Mouse (Mus musculus): ENCODE measurements around the gene Gm9936.
"Not testable (repeated sequence)": the region's sequence is repeated elsewhere in the genome, so short reads cannot be mapped to it uniquely, and the experiment has no call there.

The Gm9936 gene

GRCm38 (mm10) chr5:114840481-114840880 is 18.0 kb downstream of the Gm9936 start:
- DNase-seq (ENCODE audit: low spot score in 2 of 2): not testable (repeated sequence)

- no peak for DNase-seq (ENCODE audit: low spot score in 2 of 2)
Observed at GRCm38 (mm10) chr5:114836886-114837285, 21.6 kb downstream of the Gm9936 start.

GRCm38 (mm10) chr5:114829740-114830139 is 28.7 kb downstream of the Gm9936 start:
- no peak for DNase-seq (ENCODE audit: low spot score in 2 of 2)

- DNase-seq (ENCODE audit: low spot score in 2 of 2): no peak
Observed at GRCm38 (mm10) chr5:114827427-114827826, 31.1 kb downstream of the Gm9936 start.

DNA sequence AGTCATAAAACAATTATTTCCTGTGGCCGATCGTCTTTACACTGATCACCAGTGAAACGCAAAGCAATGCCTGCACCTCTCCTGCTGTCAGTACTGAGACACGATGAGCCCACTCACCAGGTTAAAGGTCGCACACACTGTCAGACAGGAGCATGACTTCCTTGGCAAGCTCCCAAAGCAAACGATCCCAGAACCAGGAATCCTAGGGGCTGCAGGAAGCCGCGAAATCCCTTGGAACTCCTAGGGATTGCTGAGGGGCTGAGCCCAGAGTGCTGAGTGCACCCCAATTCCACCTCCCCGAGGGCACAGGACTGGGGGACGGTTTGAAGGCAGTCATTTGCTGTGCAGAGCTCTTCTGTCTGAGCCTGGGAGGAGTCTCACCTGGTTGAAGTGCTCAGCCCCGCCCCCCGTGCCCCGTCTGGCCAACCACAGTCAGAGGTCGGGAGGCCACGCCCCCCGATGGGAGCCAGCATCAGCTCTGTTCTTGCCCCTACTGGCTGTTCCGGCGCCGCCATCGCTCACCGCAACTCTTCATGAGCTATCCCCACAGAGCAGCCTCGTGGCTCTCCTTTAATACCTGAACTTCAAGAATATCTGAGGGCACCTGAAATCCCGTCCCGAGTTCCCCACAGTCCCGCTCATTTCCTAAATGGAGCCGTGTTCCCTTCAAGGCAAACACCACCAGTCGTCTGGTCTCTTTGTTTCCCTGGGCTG is 32.3 kb downstream of the Gm9936 start:
- peak in 1 of 2 experiments; percentile 61 for DNase-seq (ENCODE audit: low spot score in 2 of 2)

GRCm38 (mm10) chr5:114824197-114824596 is 34.3 kb downstream of the Gm9936 start:
- peak in 1 of 2 experiments; percentile 32 for DNase-seq (ENCODE audit: low spot score in 2 of 2)

DNA sequence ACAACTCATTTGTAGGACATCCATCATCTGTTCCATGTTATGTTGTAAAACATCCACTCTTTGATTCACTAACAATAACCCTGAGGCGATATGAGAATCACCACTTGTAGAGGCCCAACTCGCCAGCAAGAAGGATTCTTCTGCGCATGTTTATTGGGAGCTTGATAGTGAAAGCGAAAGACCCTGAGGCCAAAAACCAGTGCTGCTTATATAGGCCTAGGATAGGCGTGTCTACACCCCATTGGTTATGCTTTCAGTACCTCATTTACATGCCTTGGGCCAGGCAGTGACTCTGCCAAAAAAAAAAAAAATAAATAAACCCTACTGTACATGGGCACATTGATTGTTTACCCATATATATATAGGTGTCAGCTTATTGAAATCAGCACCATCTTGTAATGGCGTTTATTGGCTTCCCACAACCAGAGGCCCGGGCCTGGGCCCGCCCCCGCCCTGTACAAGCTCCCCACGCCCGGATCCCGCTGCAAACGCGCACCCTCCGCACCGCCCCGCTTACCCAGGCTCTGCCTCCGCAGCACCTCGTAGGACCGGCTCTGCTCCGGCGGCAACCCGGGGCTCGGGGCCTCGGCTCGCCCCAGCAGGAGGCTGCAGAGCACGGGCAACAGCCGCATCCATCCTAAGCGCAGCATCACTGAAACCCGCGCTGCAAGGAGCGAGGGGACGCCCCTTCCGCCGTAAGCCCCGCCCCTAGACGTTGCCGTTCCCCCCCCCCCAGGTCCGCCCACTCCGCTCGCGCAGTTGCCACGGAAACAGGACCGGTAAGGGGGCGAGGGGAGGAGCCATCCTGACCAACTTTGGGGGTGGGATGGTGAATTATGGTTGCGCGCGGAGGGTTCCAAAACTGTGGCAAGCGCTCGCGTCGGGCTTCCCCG is 35.4 kb downstream of the Gm9936 start, which contains the start of gene 1500011B03Rik:
TSS of gene 1500011B03Rik (minus strand) at position 673 of the 893 bp plus-strand sequence.
- DNase-seq (ENCODE audit: low spot score in 2 of 2): peak; percentile 69 to 77

GRCm38 (mm10) chr5:114818124-114818523 is 40.4 kb downstream of the Gm9936 start:
- DNase-seq (ENCODE audit: low spot score in 2 of 2): no peak

DNA sequence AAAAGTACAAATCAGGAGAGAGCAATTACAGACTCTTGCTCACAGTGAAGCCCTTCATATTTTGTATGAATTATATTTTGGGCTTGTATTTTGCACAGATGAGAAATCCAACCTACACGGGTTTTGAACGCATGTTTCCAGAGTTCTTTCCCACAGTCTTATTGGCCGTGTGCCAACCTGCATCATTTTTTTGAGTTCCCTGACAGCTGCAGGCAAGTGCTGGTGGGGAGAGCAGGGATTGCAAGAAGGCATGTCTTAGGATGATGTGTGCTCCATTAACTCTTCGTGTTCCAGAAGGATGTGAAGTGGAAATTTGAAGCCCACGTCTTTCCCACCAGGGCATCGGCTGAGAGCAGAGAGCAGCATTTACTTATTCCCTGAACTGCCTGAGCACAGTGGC is 41.9 kb downstream of the Gm9936 start:
- no peak for DNase-seq (ENCODE audit: low spot score in 2 of 2)

GRCm38 (mm10) chr5:114813525-114814181 is 44.8 kb downstream of the Gm9936 start:
- peak; percentile 83 to 89 for DNase-seq (ENCODE audit: low spot score in 2 of 2)

DNA sequence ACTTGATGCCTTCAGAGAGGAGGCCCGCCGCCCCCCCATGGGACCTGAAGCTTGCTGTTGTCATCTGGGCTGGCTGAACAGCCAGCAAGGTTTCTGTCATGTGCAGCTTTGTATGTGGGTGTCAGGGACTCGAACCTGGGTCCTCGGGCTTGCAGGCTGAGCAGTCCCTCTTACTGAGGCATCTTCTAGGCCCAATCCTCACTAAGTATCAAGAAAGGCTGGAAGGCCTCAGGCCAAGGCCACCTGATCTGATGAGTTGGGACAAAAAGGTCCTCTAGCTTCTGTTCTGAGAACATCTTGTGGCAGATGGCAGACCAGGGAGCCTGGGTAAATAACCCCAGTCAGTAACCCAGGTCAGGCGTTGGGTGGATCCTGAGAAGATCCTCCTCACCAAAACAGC is 48.7 kb downstream of the Gm9936 start:
- no peak for DNase-seq (ENCODE audit: low spot score in 2 of 2)

DNA sequence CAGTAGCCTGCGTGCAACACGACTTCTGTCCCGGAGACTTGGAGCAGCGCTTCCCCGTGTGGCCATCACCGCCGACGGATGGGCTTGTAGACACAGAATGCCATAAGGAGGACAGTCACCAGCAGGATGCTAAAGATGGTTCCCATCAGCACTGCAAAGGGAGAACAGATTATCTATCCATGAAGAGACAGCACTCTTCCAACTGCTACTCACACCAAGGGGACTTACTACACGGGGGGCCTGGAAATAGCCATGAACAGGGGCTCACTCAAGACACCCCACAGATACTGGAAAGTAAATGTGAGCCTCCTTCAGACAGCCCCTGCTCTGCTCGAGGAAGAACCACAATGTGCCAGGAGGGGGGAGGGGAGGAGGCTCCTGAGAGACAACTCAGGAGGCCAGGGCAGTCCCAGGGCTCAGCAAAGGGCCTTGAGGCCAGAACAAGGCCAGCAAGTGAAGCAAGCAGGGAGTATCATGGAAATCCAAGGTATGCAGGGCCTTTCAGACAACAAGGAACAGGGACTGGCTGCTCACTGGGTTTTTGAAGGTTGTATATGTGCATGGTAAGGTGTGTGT is 49.2 kb downstream of the Gm9936 start:
- DNase-seq (ENCODE audit: low spot score in 2 of 2): no peak

DNA sequence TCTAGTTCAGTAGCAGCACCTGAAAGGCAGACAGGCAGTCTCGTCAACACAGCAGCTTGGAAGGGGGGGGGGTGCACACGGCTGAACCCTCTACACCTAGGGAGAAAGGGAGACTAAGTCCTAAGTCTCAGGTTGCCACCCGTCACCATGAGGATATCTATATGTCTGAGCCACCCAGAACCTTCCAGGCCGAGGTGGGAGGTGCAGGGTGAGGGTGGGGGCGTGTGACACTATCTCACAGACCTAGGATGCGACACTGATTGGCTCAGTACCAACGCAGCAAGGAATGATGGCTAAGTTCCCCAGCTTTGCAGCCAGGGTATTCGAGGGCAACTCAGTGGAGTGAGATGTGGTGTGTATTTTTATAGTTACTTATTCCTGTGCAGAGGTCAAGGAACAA is 50.1 kb downstream of the Gm9936 start:
- DNase-seq (ENCODE audit: low spot score in 2 of 2): no peak

DNA sequence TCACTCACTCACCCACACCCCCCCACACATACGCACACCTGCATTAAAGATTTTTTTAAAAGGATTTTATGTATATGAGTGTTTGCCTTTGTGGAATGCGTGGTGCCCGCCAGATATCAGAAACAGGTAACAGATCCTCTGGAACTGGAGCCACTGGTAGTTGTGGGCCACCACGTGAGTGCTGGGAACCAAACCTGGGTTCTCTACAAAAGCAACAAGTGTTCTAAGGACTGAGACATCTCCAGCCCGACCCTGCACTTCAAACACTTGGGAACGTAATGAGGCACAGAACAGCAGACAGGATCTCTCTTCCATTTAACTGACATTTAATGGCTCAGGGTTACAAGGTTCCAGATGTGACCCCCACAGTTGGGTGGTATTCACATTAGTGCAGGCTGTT is 50.6 kb downstream of the Gm9936 start:
- no peak for DNase-seq (ENCODE audit: low spot score in 2 of 2)

DNA sequence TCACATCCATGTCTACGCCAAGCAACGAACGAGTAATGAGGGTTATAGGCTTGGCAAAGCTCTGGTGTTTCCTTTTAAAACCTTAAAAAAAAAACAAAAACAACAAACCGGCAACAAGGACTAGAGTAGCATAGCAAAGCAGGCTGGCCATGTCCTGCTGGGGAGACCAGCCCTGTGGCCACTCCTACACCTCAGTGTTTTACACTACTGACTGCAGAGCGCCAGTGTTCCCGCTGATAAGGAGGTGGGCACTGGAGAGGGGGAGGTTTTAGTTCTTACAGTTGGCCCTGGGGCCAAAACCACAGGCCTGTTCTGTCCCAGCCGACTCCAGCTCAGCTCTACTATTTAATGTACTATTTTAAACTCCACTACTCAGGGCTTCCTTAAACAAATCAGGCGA is 51.0 kb downstream of the Gm9936 start:
- no peak for DNase-seq (ENCODE audit: low spot score in 2 of 2)

DNA sequence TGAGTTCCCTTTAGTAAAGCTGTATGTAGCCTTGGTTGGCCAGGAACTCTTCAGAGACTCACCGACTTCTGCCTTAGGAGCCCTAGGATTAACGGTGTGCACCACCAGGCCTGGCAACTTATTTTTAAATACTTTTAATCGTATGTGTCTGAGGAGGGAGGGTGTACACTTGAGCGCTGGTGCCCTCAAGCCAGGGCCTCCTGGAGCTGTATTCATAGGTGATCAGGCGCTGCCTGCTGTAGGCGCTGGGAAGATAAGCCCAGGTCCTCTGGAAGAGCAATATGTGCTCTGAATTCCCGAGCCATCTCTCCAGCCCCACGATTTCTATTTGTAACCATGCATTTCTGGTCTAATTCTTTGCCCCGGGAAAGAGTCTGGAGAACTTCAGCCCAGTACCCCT is 51.4 kb downstream of the Gm9936 start:
- no peak for DNase-seq (ENCODE audit: low spot score in 2 of 2)

- DNase-seq (ENCODE audit: low spot score in 2 of 2): no peak
Observed at GRCm38 (mm10) chr5:114806636-114807035, 51.8 kb downstream of the Gm9936 start.

Data from frontal cortex, postnatal 10 days (tissue).